Mouse (Mus musculus): Measurements from ENCODE around the gene Sppl2b. TPM values are rescaled to one million over a fixed set of nuclear protein-coding genes. Genes with fewer than 3 reads are reported as not detected.

The Sppl2b gene
- polyA plus RNA-seq, 1 experiment from 2014 or later = 27.6 TPM

- no peak overlapping the region for H3K4me3 ChIP-seq (ENCODE audit: low read depth, low read length)
- TF ChIP-seq EP300 (IDR thresholded peaks at IDR 0.05; ENCODE audit: low read depth) = no peak
- peak; percentile 76 for TF ChIP-seq CTCF (IDR thresholded peaks at IDR 0.05; ENCODE audit: low read depth)
- ATAC-seq (no peak), DNase-seq (no peak)
- 0 out of 2 replicates have a peak overlapping the region, but pooled peaks have one; percentile 45 for H3K27ac ChIP-seq (ENCODE audit: low read depth)
- 45% methylated on average over 2 of the region's 2 CpGs for WGBS (ENCODE audit: insufficient replicate concordance)
- H3K27me3 ChIP-seq (ENCODE audit: insufficient read depth, low read length) = no peaks in the 10 kb centered on the region
- no peaks in the 10 kb centered on the region for H3K36me3 ChIP-seq (replicated peaks; ENCODE audit: insufficient read depth, low read length)
- H3K4me2 ChIP-seq (ENCODE audit: low read depth, low read length) = no peak overlapping the region
- no peaks in the 10 kb centered on the region for H3K9me3 ChIP-seq (ENCODE audit: low read length)
- no peak overlapping the region for H3K9ac ChIP-seq (replicated peaks)
- H3K4me1 ChIP-seq (ENCODE audit: insufficient read depth) = peaks cover 44% of the 10 kb centered on the region
Observed at GRCm38 (mm10) chr10:80821991-80822390, 33.1 kb upstream of the Sppl2b start.

DNA sequence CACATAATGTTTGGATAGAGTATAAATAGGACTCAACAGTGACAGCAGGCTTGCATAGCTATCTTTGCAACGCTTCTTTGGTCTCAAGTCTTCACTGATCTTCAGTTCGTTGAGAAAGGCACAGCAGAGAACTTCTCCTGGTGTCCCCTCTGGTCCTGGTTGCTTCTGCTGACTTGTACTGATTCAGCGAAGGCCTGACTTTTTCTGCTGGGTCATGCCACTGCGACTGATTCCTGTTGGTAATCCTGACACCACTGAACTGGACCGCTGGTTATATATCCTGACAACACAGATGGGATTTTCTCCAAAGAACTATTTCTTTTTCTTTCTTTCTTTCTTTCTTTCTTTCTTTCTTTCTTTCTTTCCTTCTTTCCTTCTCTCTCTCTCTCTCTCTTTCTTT is 32.5 kb upstream of the Sppl2b start:
- H3K36me3 ChIP-seq (replicated peaks; ENCODE audit: insufficient read depth, low read length) = no peaks in the 10 kb centered on the region
- H3K27ac ChIP-seq (ENCODE audit: low read depth) = 0 out of 2 replicates have a peak overlapping the region, but pooled peaks have one; percentile 45
- no peaks in the 10 kb centered on the region for H3K9me3 ChIP-seq (ENCODE audit: low read length)
- no peak for TF ChIP-seq EP300 (IDR thresholded peaks at IDR 0.05; ENCODE audit: low read depth)
- TF ChIP-seq CTCF (IDR thresholded peaks at IDR 0.05; ENCODE audit: low read depth) = no peak
- no peak overlapping the region for H3K4me3 ChIP-seq (ENCODE audit: low read depth, low read length)
- H3K4me2 ChIP-seq (ENCODE audit: low read depth, low read length) = no peak overlapping the region
- WGBS (ENCODE audit: insufficient replicate concordance) = 85% methylated on average over 5 of the region's 5 CpGs
- no peak for ATAC-seq
- peaks cover 44% of the 10 kb centered on the region for H3K4me1 ChIP-seq (ENCODE audit: insufficient read depth)
- no peaks in the 10 kb centered on the region for H3K27me3 ChIP-seq (ENCODE audit: insufficient read depth, low read length)
- DNase-seq = no peak
- no peak overlapping the region for H3K9ac ChIP-seq (replicated peaks)

GRCm38 (mm10) chr10:80823316-80823715 is 31.8 kb upstream of the Sppl2b start:
- Histone ChIP-seq H3K9ac (replicated peaks) (no peak overlapping the region), H3K4me3 (ENCODE audit: low read depth, low read length) (no peak overlapping the region), H3K4me1 (ENCODE audit: insufficient read depth) (peaks cover 49% of the 10 kb centered on the region), H3K4me2 (ENCODE audit: low read depth, low read length) (no peak overlapping the region), H3K27ac (ENCODE audit: low read depth) (peak overlapping the region; percentile 85), H3K9me3 (ENCODE audit: low read length) (no peaks in the 10 kb centered on the region), H3K36me3 (replicated peaks; ENCODE audit: insufficient read depth, low read length) (peaks cover under 1% of the 10 kb centered on the region), H3K27me3 (ENCODE audit: insufficient read depth, low read length) (no peaks in the 10 kb centered on the region)
- ATAC-seq = no peak
- 78% methylated on average over 1 of the region's 1 CpGs for WGBS (ENCODE audit: insufficient replicate concordance)
- no peak for DNase-seq
- TF ChIP-seq EP300 (IDR thresholded peaks at IDR 0.05; ENCODE audit: low read depth) = no peak
- peak; percentile 0; the same call in 1 of the 2 replicates for TF ChIP-seq CTCF (IDR thresholded peaks at IDR 0.05; ENCODE audit: low read depth)

DNA sequence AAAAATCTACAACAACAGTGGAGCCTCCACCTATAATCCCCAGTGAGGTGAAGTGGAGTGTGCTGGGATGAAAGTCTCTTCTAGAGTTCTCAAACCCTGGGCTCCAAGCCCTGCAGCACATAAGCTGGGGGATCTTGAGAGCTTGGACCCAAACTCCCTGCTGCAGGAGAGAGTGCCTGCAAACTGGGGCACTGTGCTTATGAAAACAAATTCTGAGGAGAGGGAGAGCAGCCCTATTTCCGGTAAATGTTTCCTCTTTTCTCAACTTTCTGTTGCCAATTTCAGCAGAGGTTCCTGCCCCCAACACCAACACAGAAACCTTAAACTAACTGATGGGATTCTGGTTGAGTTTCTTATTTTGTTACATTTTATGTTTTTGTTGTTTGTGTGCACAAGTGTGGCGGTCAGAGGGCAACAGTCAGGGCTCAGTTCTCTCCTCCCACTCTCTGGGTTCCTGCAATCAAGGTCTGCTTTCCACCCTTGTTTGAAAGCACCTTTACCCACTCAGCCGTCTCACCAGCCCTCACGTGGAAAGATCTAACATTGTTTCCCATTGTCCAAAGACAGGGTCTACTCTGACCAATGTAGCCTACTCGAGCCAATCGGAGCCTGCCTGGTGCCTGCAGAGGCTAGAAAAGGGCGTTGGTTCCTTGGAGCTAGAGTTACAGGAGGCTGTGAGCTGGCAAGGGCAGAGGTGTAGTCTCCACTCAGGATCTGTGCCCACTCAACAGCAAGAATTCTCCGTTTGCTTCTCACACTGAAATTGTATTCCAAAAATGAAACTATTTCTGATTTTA is 31.0 kb upstream of the Sppl2b start:
- no peak for TF ChIP-seq EP300 (IDR thresholded peaks at IDR 0.05; ENCODE audit: low read depth)
- Histone ChIP-seq H3K27me3 (ENCODE audit: insufficient read depth, low read length) (no peaks in the 10 kb centered on the region), H3K27ac (ENCODE audit: low read depth) (peak overlapping the region; percentile 85), H3K9ac (replicated peaks) (peak overlapping the region; percentile 44; the same call in 1 of the 2 replicates), H3K36me3 (replicated peaks; ENCODE audit: insufficient read depth, low read length) (peaks cover 5% of the 10 kb centered on the region), H3K9me3 (ENCODE audit: low read length) (no peaks in the 10 kb centered on the region), H3K4me3 (ENCODE audit: low read depth, low read length) (no peak overlapping the region), H3K4me1 (ENCODE audit: insufficient read depth) (peaks cover 43% of the 10 kb centered on the region), H3K4me2 (ENCODE audit: low read depth, low read length) (peak overlapping the region; percentile 50)
- ATAC-seq = no peak
- WGBS (ENCODE audit: insufficient replicate concordance) = 24% methylated on average over 8 of the region's 8 CpGs
- DNase-seq = no peak

DNA sequence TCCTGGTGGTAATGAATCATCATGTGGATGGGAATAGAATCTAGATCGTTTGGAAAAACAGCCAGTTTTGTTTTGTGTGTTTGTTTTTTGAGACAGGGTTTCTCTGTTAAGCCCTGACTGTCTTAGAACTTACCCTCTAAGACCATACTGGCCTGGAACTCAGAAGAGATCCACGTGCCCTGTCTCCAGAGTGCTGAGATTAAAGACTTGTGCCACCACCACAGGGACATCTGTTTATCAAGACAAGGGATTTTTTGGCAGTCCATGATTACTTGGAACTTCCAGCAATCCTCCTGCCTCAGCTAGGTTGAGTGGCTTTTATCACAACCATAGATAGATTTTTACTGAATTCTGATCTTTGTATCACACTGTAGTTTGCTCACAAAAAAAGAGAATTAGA is 30.2 kb upstream of the Sppl2b start:
- Histone ChIP-seq H3K4me3 (ENCODE audit: low read depth, low read length) (no peak overlapping the region), H3K4me2 (ENCODE audit: low read depth, low read length) (peak overlapping the region; percentile 50), H3K4me1 (ENCODE audit: insufficient read depth) (peaks cover 41% of the 10 kb centered on the region), H3K9me3 (ENCODE audit: low read length) (no peaks in the 10 kb centered on the region), H3K27me3 (ENCODE audit: insufficient read depth, low read length) (no peaks in the 10 kb centered on the region), H3K9ac (replicated peaks) (no peak overlapping the region), H3K27ac (ENCODE audit: low read depth) (peak overlapping the region; percentile 85), H3K36me3 (replicated peaks; ENCODE audit: insufficient read depth, low read length) (peaks cover 13% of the 10 kb centered on the region)
- TF ChIP-seq EP300 (IDR thresholded peaks at IDR 0.05; ENCODE audit: low read depth) (no peak), CTCF (IDR thresholded peaks at IDR 0.05; ENCODE audit: low read depth) (no peak)
- no peak for ATAC-seq
- 46% methylated on average over 2 of the region's 2 CpGs for WGBS (ENCODE audit: insufficient replicate concordance)
- DNase-seq = no peak

- H3K9ac ChIP-seq (replicated peaks) = peak within 1 kb of the TSS; percentile 87
- peaks cover 52% of the 10 kb centered on the region for H3K4me1 ChIP-seq (ENCODE audit: insufficient read depth)
- TF ChIP-seq CTCF (IDR thresholded peaks at IDR 0.05; ENCODE audit: low read depth) (no peak), EP300 (IDR thresholded peaks at IDR 0.05; ENCODE audit: low read depth) (peak; percentile 50; the same call in 1 of the 2 replicates)
- H3K4me2 ChIP-seq (ENCODE audit: low read depth, low read length) = peak within 1 kb of the TSS; percentile 96
- H3K27ac ChIP-seq (ENCODE audit: low read depth) = peak within 1 kb of the TSS; percentile 96
- no peaks in the 10 kb centered on the region for H3K27me3 ChIP-seq (ENCODE audit: insufficient read depth, low read length)
- DNase-seq (peak; percentile 98), ATAC-seq (peak; percentile 94)
- peaks cover 22% of the 10 kb centered on the region for H3K36me3 ChIP-seq (replicated peaks; ENCODE audit: insufficient read depth, low read length)
- H3K4me3 ChIP-seq (ENCODE audit: low read depth, low read length) = peak within 1 kb of the TSS; percentile 79
- WGBS (ENCODE audit: insufficient replicate concordance) = under 1% methylated on average over 75 of the region's 82 CpGs
- no peaks in the 10 kb centered on the region for H3K9me3 ChIP-seq (ENCODE audit: low read length)
Observed at GRCm38 (mm10) chr10:80826151-80827062, 28.7 kb upstream of the Sppl2b start, which contains the start of gene Oaz1. Oaz1 (plus strand) TSS chr10:80826656.

Measured in liver, postnatal 0 days (tissue).